Comparison of ENCODE assay signal across 28 mouse cellular contexts in the genomic region with DNA sequence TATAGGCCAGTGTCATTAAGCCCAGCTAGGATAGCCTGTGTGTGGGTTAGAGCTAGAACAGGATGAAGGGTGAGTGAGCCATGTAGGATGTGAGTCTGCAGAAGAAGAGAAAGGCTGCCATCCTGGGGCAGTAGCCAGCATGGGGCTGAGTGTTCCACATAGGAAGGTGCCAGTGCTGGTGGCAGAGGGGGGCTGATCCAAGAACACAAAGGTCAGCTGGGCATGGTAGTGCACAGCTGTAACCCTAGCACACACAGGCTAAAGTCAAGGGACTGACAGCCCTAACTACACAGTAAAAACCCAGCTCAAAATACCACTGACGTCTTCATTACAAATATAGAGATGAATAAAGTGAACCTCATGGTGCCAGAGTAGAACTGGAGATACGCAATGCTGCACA. TPM values are rescaled to one million over a fixed set of nuclear protein-coding genes. Genes with fewer than 3 reads are reported as not detected.
"Had no signal": no experiment of that assay in that cellular context is flagged by ENCODE, and none has a peak within 500 bp of the region (broad histone marks: within the 10 kb centered on the region; RNA-seq: fewer than 3 reads in every experiment).

No protein-coding gene starts in this region.

- DNase-seq: kidney, postnatal 25 days; liver; lung, adult 18-20 months; lung, postnatal 10 days; lung, postnatal 36 days; thymus, adult 2 months; thymus, postnatal 14 days; thymus, postnatal 4 days had no signal

- H3K27ac ChIP-seq: limb, embryonic 10.5 days; limb, embryonic 13.5 days; liver, embryonic 12.5 days; liver, embryonic 15.5 days; lung, embryonic 15.5 days; midbrain, embryonic 10.5 days; midbrain, embryonic 13.5 days; neural tube, embryonic 13.5 days; stomach, postnatal 0 days had no signal

- H3K4me1 ChIP-seq: limb, embryonic 10.5 days; limb, embryonic 13.5 days; liver, embryonic 12.5 days; liver, embryonic 15.5 days; lung, embryonic 15.5 days; megakaryocyte, embryonic 14.5 days; midbrain, embryonic 10.5 days; midbrain, embryonic 13.5 days; neural tube, embryonic 13.5 days had no signal

- H3K9ac ChIP-seq: limb, embryonic 13.5 days; liver, embryonic 12.5 days; liver, embryonic 15.5 days; lung, embryonic 15.5 days; midbrain, embryonic 13.5 days; neural tube, embryonic 13.5 days had no signal

- H3K4me3 ChIP-seq: limb, embryonic 10.5 days; limb, embryonic 13.5 days; liver, embryonic 12.5 days; liver, embryonic 15.5 days; lung, embryonic 15.5 days; megakaryocyte, embryonic 14.5 days; midbrain, embryonic 10.5 days; midbrain, embryonic 13.5 days; myocyte; neural tube, embryonic 13.5 days had no signal

- ATAC-seq: liver, embryonic 12.5 days; midbrain, embryonic 13.5 days; midbrain, embryonic 16.5 days had no signal

- H3K27me3 ChIP-seq: limb, embryonic 13.5 days; liver, embryonic 12.5 days; liver, embryonic 15.5 days; lung, embryonic 15.5 days; megakaryocyte, embryonic 14.5 days; midbrain, embryonic 13.5 days; neural tube, embryonic 13.5 days had no signal

- H3K9me3 ChIP-seq: limb, embryonic 10.5 days; limb, embryonic 13.5 days; liver, embryonic 12.5 days; liver, embryonic 15.5 days; lung, embryonic 15.5 days; megakaryocyte, embryonic 14.5 days; midbrain, embryonic 10.5 days; midbrain, embryonic 13.5 days; neural tube, embryonic 13.5 days had no signal

- H3K4me2 ChIP-seq: limb, embryonic 13.5 days; liver, embryonic 12.5 days; liver, embryonic 15.5 days; lung, embryonic 15.5 days; midbrain, embryonic 13.5 days; neural tube, embryonic 13.5 days had no signal

RNA-seq across cellular contexts. Expression of gene Ttc22, which starts 44.3 kb away (rescaled TPM):
- total RNA-seq: monocyte, adult 5-6 weeks; neutrophil, adult 5-6 weeks had no signal
- polyA plus RNA-seq: midbrain, embryonic 10.5 days had no signal

RNA-seq across cellular contexts. Expression of gene Lexm, which starts 49.5 kb away (rescaled TPM):
- total RNA-seq: layer of hippocampus, postnatal 14 days; left cerebral cortex, adult 18-20 months; left cerebral cortex, postnatal 25 days; monocyte, adult 5-6 weeks; neutrophil, adult 5-6 weeks had no signal
- polyA plus RNA-seq: kidney, embryonic 14.5 days; kidney, postnatal 0 days; liver, embryonic 15.5 days; lung, embryonic 15.5 days; midbrain, embryonic 10.5 days; midbrain, embryonic 16.5 days; myocyte; stomach, embryonic 14.5 days; stomach, postnatal 0 days; thymus, adult 2 months had no signal
